8 mouse cellular contexts compared by ENCODE assay signal in genomic region chr4:135856223-135857091, GRCm38 (mm10). TPM values are rescaled to one million over a fixed set of nuclear protein-coding genes. Genes with fewer than 3 reads are reported as not detected.
DNase-seq lines count a peak whose midpoint lies in the region; ATAC-seq lines count a peak whose summit lies in the region.

No protein-coding gene starts in this region.

- under 1% methylated on average over 84 of the region's 91 CpGs for WGBS in embryonic facial prominence, embryonic 13.5 days
- WGBS in heart, embryonic 11.5 days (ENCODE audit: insufficient replicate concordance), result under 1% methylated on average over 67 of the region's 91 CpGs
- WGBS in kidney, embryonic 16.5 days, result under 1% methylated on average over 71 of the region's 91 CpGs
- under 1% methylated on average over 89 of the region's 91 CpGs for WGBS in liver, embryonic 16.5 days (ENCODE audit: insufficient replicate concordance)
- WGBS in neural tube, embryonic 12.5 days, result under 1% methylated on average over 90 of the region's 91 CpGs

- peak overlapping the region; percentile 92 for H3K4me3 ChIP-seq in embryonic facial prominence, embryonic 13.5 days
- H3K4me3 ChIP-seq in heart, embryonic 11.5 days (ENCODE audit: low read depth, low read length), result peak overlapping the region; percentile 79
- peak overlapping the region; percentile 95 for H3K4me3 ChIP-seq in kidney, embryonic 16.5 days (ENCODE audit: low read length)
- peak overlapping the region; percentile 98 for H3K4me3 ChIP-seq in liver, embryonic 16.5 days (ENCODE audit: low read depth, low read length)
- H3K4me3 ChIP-seq in neural tube, embryonic 12.5 days, result peak overlapping the region; percentile 93

- ATAC-seq in embryonic facial prominence, embryonic 13.5 days (ENCODE audit: insufficient number of reproducible peaks, insufficient read depth, low FRiP score, low TSS enrichment, low read depth), result peak; percentile 76
- ATAC-seq in heart, embryonic 11.5 days (replicated peaks; ENCODE audit: insufficient number of reproducible peaks, low FRiP score, low TSS enrichment), result peak; percentile 78
- ATAC-seq in kidney, embryonic 16.5 days (ENCODE audit: low FRiP score, low TSS enrichment), result peak; percentile 63
- ATAC-seq in liver, embryonic 16.5 days (ENCODE audit: low read depth), result peak; percentile 70
- peak; percentile 74 for ATAC-seq in neural tube, embryonic 12.5 days (ENCODE audit: low FRiP score, low read depth)

- H3K4me1 ChIP-seq in embryonic facial prominence, embryonic 13.5 days, result peaks cover 44% of the 10 kb centered on the region
- H3K4me1 ChIP-seq in heart, embryonic 11.5 days (ENCODE audit: control insufficient read depth, insufficient read depth, low read length), result peaks cover 27% of the 10 kb centered on the region
- H3K4me1 ChIP-seq in kidney, embryonic 16.5 days (ENCODE audit: insufficient read depth, low read length), result peaks cover 31% of the 10 kb centered on the region
- peaks cover 61% of the 10 kb centered on the region for H3K4me1 ChIP-seq in liver, embryonic 16.5 days (ENCODE audit: control insufficient read depth, low read depth, low read length)
- peaks cover 24% of the 10 kb centered on the region for H3K4me1 ChIP-seq in neural tube, embryonic 12.5 days

- H3K27ac ChIP-seq in embryonic facial prominence, embryonic 13.5 days, result peak overlapping the region; percentile 100
- H3K27ac ChIP-seq in heart, embryonic 11.5 days (ENCODE audit: low read depth, low read length), result peak overlapping the region; percentile 99
- peak overlapping the region; percentile 100 for H3K27ac ChIP-seq in kidney, embryonic 16.5 days (ENCODE audit: low read length)
- H3K27ac ChIP-seq in liver, embryonic 16.5 days (ENCODE audit: low read length), result peak overlapping the region; percentile 99
- peak overlapping the region; percentile 98 for H3K27ac ChIP-seq in neural tube, embryonic 12.5 days

- H3K27me3 ChIP-seq in embryonic facial prominence, embryonic 13.5 days, result no peaks in the 10 kb centered on the region
- no peaks in the 10 kb centered on the region for H3K27me3 ChIP-seq in heart, embryonic 11.5 days (ENCODE audit: control insufficient read depth, insufficient read depth, low read length)
- no peaks in the 10 kb centered on the region for H3K27me3 ChIP-seq in kidney, embryonic 16.5 days (ENCODE audit: insufficient read depth, low read length)
- no peaks in the 10 kb centered on the region for H3K27me3 ChIP-seq in liver, embryonic 16.5 days (ENCODE audit: control insufficient read depth, insufficient read depth, low read depth, low read length)
- H3K27me3 ChIP-seq in neural tube, embryonic 12.5 days (replicated peaks), result no peaks in the 10 kb centered on the region; the same call in 1 of the 2 replicates

- no peaks in the 10 kb centered on the region for H3K9me3 ChIP-seq in embryonic facial prominence, embryonic 13.5 days
- H3K9me3 ChIP-seq in heart, embryonic 11.5 days (replicated peaks; ENCODE audit: control insufficient read depth, low read length), result no peaks in the 10 kb centered on the region
- H3K9me3 ChIP-seq in kidney, embryonic 16.5 days (ENCODE audit: low read length), result no peaks in the 10 kb centered on the region
- no peaks in the 10 kb centered on the region for H3K9me3 ChIP-seq in liver, embryonic 16.5 days (replicated peaks; ENCODE audit: control insufficient read depth, low read length)
- no peaks in the 10 kb centered on the region for H3K9me3 ChIP-seq in neural tube, embryonic 12.5 days

- H3K4me2 ChIP-seq in embryonic facial prominence, embryonic 13.5 days, result peak overlapping the region; percentile 80
- peak overlapping the region; percentile 85 for H3K4me2 ChIP-seq in heart, embryonic 11.5 days
- peak overlapping the region; percentile 74 for H3K4me2 ChIP-seq in kidney, embryonic 16.5 days (replicated peaks; ENCODE audit: low read depth, low read length)
- H3K4me2 ChIP-seq in liver, embryonic 16.5 days (ENCODE audit: low read depth, low read length), result peak overlapping the region; percentile 95
- peak overlapping the region; percentile 78 for H3K4me2 ChIP-seq in neural tube, embryonic 12.5 days (replicated peaks)

- H3K9ac ChIP-seq in embryonic facial prominence, embryonic 13.5 days, result peak overlapping the region; percentile 98
- peak overlapping the region; percentile 94 for H3K9ac ChIP-seq in heart, embryonic 11.5 days (ENCODE audit: low read depth, low read length)
- H3K9ac ChIP-seq in kidney, embryonic 16.5 days (replicated peaks; ENCODE audit: low read length), result peak overlapping the region; percentile 98
- H3K9ac ChIP-seq in liver, embryonic 16.5 days (ENCODE audit: low read depth, low read length), result peak overlapping the region; percentile 94
- H3K9ac ChIP-seq in neural tube, embryonic 12.5 days, result peak overlapping the region; percentile 97

- peaks cover 4% of the 10 kb centered on the region; the same call in 1 of the 2 replicates for H3K36me3 ChIP-seq in embryonic facial prominence, embryonic 13.5 days
- H3K36me3 ChIP-seq in heart, embryonic 11.5 days (ENCODE audit: control insufficient read depth, insufficient read depth, low read length), result no peaks in the 10 kb centered on the region
- H3K36me3 ChIP-seq in kidney, embryonic 16.5 days (ENCODE audit: insufficient read depth, low read length), result peaks cover 6% of the 10 kb centered on the region; the same call in 1 of the 2 replicates
- H3K36me3 ChIP-seq in liver, embryonic 16.5 days (ENCODE audit: control insufficient read depth, insufficient read depth), result peaks cover 13% of the 10 kb centered on the region
- H3K36me3 ChIP-seq in neural tube, embryonic 12.5 days, result no peaks in the 10 kb centered on the region

- peak; percentile 41 to 48 for DNase-seq in B cell, adult 2 months
- peak; percentile 62 for DNase-seq in adrenal gland, adult 8-10 months
- DNase-seq in thymus, postnatal 14 days, result peak; percentile 62

RNA-seq across cellular contexts. Expression of gene Srsf10, which starts 0.9 kb away (rescaled TPM):
- total RNA-seq in adrenal gland, adult 8-10 months (2022), result 100 to 1,000 TPM in 2 of 4 experiments, 10 to 100 TPM in 2; 93.3 to 127 (median 104) TPM
- polyA plus RNA-seq in embryonic facial prominence, embryonic 13.5 days (2015; fragmentation: Nextera tagmentation; extraction: Ambion mirVana), result 324 and 327 TPM in 2 replicates
- polyA plus RNA-seq in heart, embryonic 11.5 days (2014; fragmentation: Nextera tagmentation; extraction: Ambion mirVana), result 191 and 202 TPM in 2 replicates
- polyA plus RNA-seq in kidney, embryonic 16.5 days (2015; fragmentation: Nextera tagmentation; extraction: Ambion mirVana), result 242 and 253 TPM in 2 replicates
- 81.8 and 90.3 TPM in 2 replicates for polyA plus RNA-seq in liver, embryonic 16.5 days (2015; fragmentation: Nextera tagmentation; extraction: Ambion mirVana)
- polyA plus RNA-seq in neural tube, embryonic 12.5 days (2016; fragmentation: Nextera tagmentation; extraction: Ambion mirVana), result 279 and 303 TPM in 2 replicates

RNA-seq across cellular contexts. Expression of gene Pnrc2, which starts 17.2 kb away (rescaled TPM):
- 100 to 1,000 TPM; 106 to 163 (median 148) TPM for total RNA-seq in adrenal gland, adult 8-10 months (2022)
- 183 and 196 TPM in 2 replicates for polyA plus RNA-seq in embryonic facial prominence, embryonic 13.5 days (2015; fragmentation: Nextera tagmentation; extraction: Ambion mirVana)
- 138 and 144 TPM in 2 replicates for polyA plus RNA-seq in heart, embryonic 11.5 days (2014; fragmentation: Nextera tagmentation; extraction: Ambion mirVana)
- 211 and 212 TPM in 2 replicates for polyA plus RNA-seq in kidney, embryonic 16.5 days (2015; fragmentation: Nextera tagmentation; extraction: Ambion mirVana)
- polyA plus RNA-seq in liver, embryonic 16.5 days (2015; fragmentation: Nextera tagmentation; extraction: Ambion mirVana), result 74.9 and 81.1 TPM in 2 replicates
- polyA plus RNA-seq in neural tube, embryonic 12.5 days (2016; fragmentation: Nextera tagmentation; extraction: Ambion mirVana), result 145 and 154 TPM in 2 replicates

RNA-seq across cellular contexts. Expression of gene Cnr2, which starts 38.7 kb away (rescaled TPM):
- 1 to 10 TPM; 2.2 to 3.6 (median 2.8) TPM for total RNA-seq in adrenal gland, adult 8-10 months (2022)
- polyA plus RNA-seq in embryonic facial prominence, embryonic 13.5 days (2015; fragmentation: Nextera tagmentation; extraction: Ambion mirVana), result 0.51 and 0.55 TPM in 2 replicates
- polyA plus RNA-seq in heart, embryonic 11.5 days (2014; fragmentation: Nextera tagmentation; extraction: Ambion mirVana), result 0.25 and 0.73 TPM in 2 replicates
- polyA plus RNA-seq in kidney, embryonic 16.5 days (2015; fragmentation: Nextera tagmentation; extraction: Ambion mirVana), result 1.0 and 1.1 TPM in 2 replicates
- polyA plus RNA-seq in liver, embryonic 16.5 days (2015; fragmentation: Nextera tagmentation; extraction: Ambion mirVana), result 2.9 TPM in 2 replicates
- 0.32 and 0.34 TPM in 2 replicates for polyA plus RNA-seq in neural tube, embryonic 12.5 days (2016; fragmentation: Nextera tagmentation; extraction: Ambion mirVana)

Comparison
In these comparisons a context has a peak if more than half of its experiments do, and no peak if none do; other contexts are left out.
1. Peak in every context shown above with its lines: DNase-seq, ATAC-seq, H3K4me3 ChIP-seq and H3K27ac ChIP-seq.